Mouse (Mus musculus) spleen, postnatal 4 days (tissue): ENCODE data around the gene Parp11.
A peak's percentile ranks its signal among the peaks of the same experiment; 100 is the strongest.

ENCODE experiments used
- DNase-seq, 2 experiments: peaks; one replicate each; pipeline ENCODE4 v3.0.0; 2022; ENCODE audit warnings: low spot score in 2 of 2

Parp11 gene

GRCm38 (mm10) chr6:127447686-127448460, 1.2 kb downstream of the Parp11 start:
- no peak for DNase-seq

- DNase-seq, result no peak
Observed at GRCm38 (mm10) chr6:127448869-127449268, 2.2 kb downstream of the Parp11 start.

GRCm38 (mm10) chr6:127449531-127450422, 3.1 kb downstream of the Parp11 start:
- no peak for DNase-seq

GRCm38 (mm10) chr6:127453407-127454343, 7.0 kb downstream of the Parp11 start:
- DNase-seq, result peak; percentile 93 to 96

GRCm38 (mm10) chr6:127454344-127454707, 7.7 kb downstream of the Parp11 start:
- no peak for DNase-seq

- DNase-seq, result no peak
Observed at GRCm38 (mm10) chr6:127454809-127455208, 8.2 kb downstream of the Parp11 start.

GRCm38 (mm10) chr6:127455440-127455839, 8.8 kb downstream of the Parp11 start:
- no peak for DNase-seq

- no peak for DNase-seq
Observed at GRCm38 (mm10) chr6:127456769-127457168, 10.1 kb downstream of the Parp11 start.

- no peak for DNase-seq
Observed at GRCm38 (mm10) chr6:127459776-127460175, 13.1 kb downstream of the Parp11 start.

- no peak for DNase-seq
Observed at GRCm38 (mm10) chr6:127461491-127461890, 14.9 kb downstream of the Parp11 start.

- DNase-seq, result no peak
Observed at GRCm38 (mm10) chr6:127462251-127462650, 15.6 kb downstream of the Parp11 start.

- DNase-seq, result no peak
Observed at GRCm38 (mm10) chr6:127463273-127464001, 16.8 kb downstream of the Parp11 start.

GRCm38 (mm10) chr6:127464523-127464922, 17.9 kb downstream of the Parp11 start:
- no peak for DNase-seq

GRCm38 (mm10) chr6:127466749-127467310, 20.2 kb downstream of the Parp11 start:
- no peak for DNase-seq

GRCm38 (mm10) chr6:127472078-127472477, 25.4 kb downstream of the Parp11 start:
- DNase-seq, result peak; percentile 30 to 68

- no peak for DNase-seq
Observed at GRCm38 (mm10) chr6:127473961-127474360, 27.3 kb downstream of the Parp11 start.

- no peak for DNase-seq
Observed at GRCm38 (mm10) chr6:127475231-127475630, 28.6 kb downstream of the Parp11 start.

- no peak for DNase-seq
Observed at GRCm38 (mm10) chr6:127491046-127491445, 44.4 kb downstream of the Parp11 start.

- no peak for DNase-seq
Observed at GRCm38 (mm10) chr6:127492561-127492960, 45.9 kb downstream of the Parp11 start.

- no peak for DNase-seq
Observed at GRCm38 (mm10) chr6:127493750-127494149, 47.1 kb downstream of the Parp11 start.

- no peak for DNase-seq
Observed at GRCm38 (mm10) chr6:127494357-127494756, 47.7 kb downstream of the Parp11 start.
